Mouse (Mus musculus) brain, embryonic 14.5 days (tissue): Measurements from ENCODE around the gene Chrna1.

Experiments used
- CTCF ChIP-seq: fragments of 200-500 bp; IDR thresholded peaks from 2 replicates; pipeline ENCODE4 v1.5.1; 2012; ENCODE audit warnings: inconsistent platforms, mild to moderate bottlenecking, moderate library complexity, borderline replicate concordance; ENCODE audit not compliant: insufficient read depth, insufficient read length; ENCODE audit errors: extremely low read depth
- POLR2A ChIP-seq: fragments of 200-500 bp; IDR thresholded peaks from 2 replicates; pipeline ENCODE4 v1.6.1; 2012; ENCODE audit warnings: mild to moderate bottlenecking, inconsistent platforms, borderline replicate concordance; ENCODE audit not compliant: poor library complexity, insufficient read depth, insufficient read length, severe bottlenecking; ENCODE audit errors: extremely low read depth

DNA sequence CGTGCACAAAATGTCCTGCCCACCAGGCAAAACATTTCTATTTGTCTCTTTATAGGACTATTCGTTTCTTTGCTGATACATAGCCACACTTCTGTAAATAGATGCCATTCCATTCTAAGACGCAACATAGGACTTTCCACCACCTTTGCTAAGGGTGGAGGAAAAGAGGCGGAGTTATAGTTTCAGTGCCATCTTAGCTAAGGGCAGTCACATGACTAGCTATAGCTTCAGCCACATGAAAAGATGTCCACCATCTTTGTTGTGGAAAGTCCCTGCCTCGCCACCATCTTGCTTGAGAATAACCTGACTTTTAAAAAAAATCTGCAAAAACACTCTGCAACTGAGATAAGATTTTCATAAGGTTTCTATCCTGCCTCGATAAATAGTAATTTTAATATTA lies 66.0 kb downstream of the Chrna1 start:
- TF ChIP-seq CTCF (no peak), POLR2A (no peak)
